Mouse (Mus musculus) G1E (cell line): ENCODE measurements around the gene Slc38a6.

Experiments used
- CTCF ChIP-seq: IDR thresholded peaks from 2 replicates; pipeline ENCODE4 v1.5.1; 2012; ENCODE audit warnings: low read depth, low read length, inconsistent platforms, mixed read lengths
- POLR2AphosphoS5 ChIP-seq: IDR thresholded peaks from 2 replicates; pipeline ENCODE4 v1.6.1; 2012; ENCODE audit warnings: low read depth, low read length, inconsistent platforms; ENCODE audit not compliant: insufficient replicate concordance

DNA sequence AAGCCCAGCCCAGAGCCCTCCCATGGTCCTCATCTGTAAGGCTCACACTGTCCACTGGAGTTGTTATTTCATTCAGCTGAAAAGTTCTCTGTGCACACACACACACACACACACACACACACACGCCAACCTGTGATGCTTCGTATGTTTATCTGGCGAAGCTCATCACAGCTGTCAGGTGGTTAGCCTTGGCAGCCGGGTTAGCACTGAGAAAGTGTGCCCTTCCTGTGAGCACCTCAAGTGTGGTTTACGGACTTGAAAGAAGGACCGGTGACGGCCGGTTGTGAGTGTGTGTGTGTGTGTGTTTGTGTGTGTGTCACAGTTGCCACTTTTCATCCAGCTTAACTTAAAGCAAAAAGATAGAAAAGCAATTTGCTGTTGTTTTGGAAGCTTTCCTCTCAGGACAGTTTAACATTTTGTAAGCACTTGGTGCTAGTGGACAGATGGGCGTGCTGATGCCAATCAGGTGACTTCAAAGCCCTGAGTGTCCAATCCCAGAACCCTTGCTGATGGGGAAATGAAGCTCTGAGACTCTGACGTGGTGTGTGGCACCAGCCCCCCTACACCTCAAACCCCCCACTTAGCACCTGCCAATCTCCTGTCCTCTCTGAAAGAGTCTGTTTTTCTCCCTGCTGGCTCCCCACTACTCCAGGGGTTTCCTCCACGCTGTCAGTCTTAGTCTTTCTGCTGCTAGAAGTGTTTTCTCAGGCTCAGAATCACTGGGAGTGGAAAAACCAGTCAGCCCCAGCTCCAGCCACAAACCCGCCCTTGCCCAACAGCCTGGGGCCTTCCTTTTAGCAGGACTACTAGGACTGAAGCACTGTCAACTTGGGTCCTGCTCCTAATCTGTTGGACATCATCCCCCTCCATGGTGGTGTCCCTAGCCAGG lies 96.0 kb downstream of the Slc38a6 start:
- TF ChIP-seq CTCF (no peak), POLR2AphosphoS5 (no peak)
